Mouse (Mus musculus): ENCODE results near the gene Tenm4. TPM values are rescaled to one million over a fixed set of nuclear protein-coding genes. Genes with fewer than 3 reads are reported as not detected.

Gene Tenm4
- polyA plus RNA-seq, 1 experiment from 2014 or later, result 4.6 TPM

- 77% methylated on average over 5 of the region's 5 CpGs for WGBS
- no peak overlapping the region for H3K27ac ChIP-seq (ENCODE audit: low read depth, low read length)
Measured at GRCm38 (mm10) chr7:96909856-96910255, 738.8 kb downstream of the Tenm4 start.

GRCm38 (mm10) chr7:96910310-96910960 is 739.4 kb downstream of the Tenm4 start:
- no peak overlapping the region for H3K4me3 ChIP-seq (ENCODE audit: low read depth, low read length)
- 79% methylated on average over 12 of the region's 12 CpGs for WGBS

More at GRCm38 (mm10) chr7:96909856-96910255, 738.8 kb downstream of the Tenm4 start:
- no peaks in the 10 kb centered on the region for H3K36me3 ChIP-seq (ENCODE audit: control insufficient read depth, insufficient read depth)
- TF ChIP-seq CTCF (IDR thresholded peaks at IDR 0.05; ENCODE audit: low read depth), result no peak
- no peaks in the 10 kb centered on the region for H3K9me3 ChIP-seq (ENCODE audit: control insufficient read depth)
- no peak for ATAC-seq
- no peak overlapping the region for H3K4me3 ChIP-seq (ENCODE audit: low read depth, low read length)
- no peaks in the 10 kb centered on the region for H3K4me1 ChIP-seq (replicated peaks; ENCODE audit: control insufficient read depth, insufficient read depth, low read length)
- no peak overlapping the region for H3K9ac ChIP-seq (ENCODE audit: low read depth, low read length)
- H3K4me2 ChIP-seq (replicated peaks; ENCODE audit: low read depth), result no peak overlapping the region
- no peaks in the 10 kb centered on the region for H3K27me3 ChIP-seq (replicated peaks; ENCODE audit: control insufficient read depth, insufficient read depth, low read length)

GRCm38 (mm10) chr7:96914031-96914430 is 743.0 kb downstream of the Tenm4 start:
- ATAC-seq, result no peak
- peak; percentile 94 for TF ChIP-seq CTCF (IDR thresholded peaks at IDR 0.05; ENCODE audit: low read depth)
- no peak overlapping the region for H3K27ac ChIP-seq (ENCODE audit: low read depth, low read length)
- no peaks in the 10 kb centered on the region for H3K4me1 ChIP-seq (replicated peaks; ENCODE audit: control insufficient read depth, insufficient read depth, low read length)
- 4% methylated on average over 6 of the region's 6 CpGs for WGBS
- H3K27me3 ChIP-seq (replicated peaks; ENCODE audit: control insufficient read depth, insufficient read depth, low read length), result no peaks in the 10 kb centered on the region
- H3K9ac ChIP-seq (ENCODE audit: low read depth, low read length), result no peak overlapping the region
- no peak overlapping the region for H3K4me2 ChIP-seq (replicated peaks; ENCODE audit: low read depth)
- H3K9me3 ChIP-seq (ENCODE audit: control insufficient read depth), result no peaks in the 10 kb centered on the region
- no peak overlapping the region for H3K4me3 ChIP-seq (ENCODE audit: low read depth, low read length)
- no peaks in the 10 kb centered on the region for H3K36me3 ChIP-seq (ENCODE audit: control insufficient read depth, insufficient read depth)

More at GRCm38 (mm10) chr7:96910310-96910960, 739.4 kb downstream of the Tenm4 start:
- no peaks in the 10 kb centered on the region for H3K27me3 ChIP-seq (replicated peaks; ENCODE audit: control insufficient read depth, insufficient read depth, low read length)
- H3K9me3 ChIP-seq (ENCODE audit: control insufficient read depth), result no peaks in the 10 kb centered on the region
- H3K27ac ChIP-seq (ENCODE audit: low read depth, low read length), result no peak overlapping the region
- TF ChIP-seq CTCF (IDR thresholded peaks at IDR 0.05; ENCODE audit: low read depth), result no peak
- H3K36me3 ChIP-seq (ENCODE audit: control insufficient read depth, insufficient read depth), result no peaks in the 10 kb centered on the region
- H3K4me2 ChIP-seq (replicated peaks; ENCODE audit: low read depth), result no peak overlapping the region
- no peak overlapping the region for H3K9ac ChIP-seq (ENCODE audit: low read depth, low read length)
- ATAC-seq, result no peak
- no peaks in the 10 kb centered on the region for H3K4me1 ChIP-seq (replicated peaks; ENCODE audit: control insufficient read depth, insufficient read depth, low read length)

GRCm38 (mm10) chr7:96915452-96916105 is 744.5 kb downstream of the Tenm4 start:
- peak; percentile 93 for TF ChIP-seq CTCF (IDR thresholded peaks at IDR 0.05; ENCODE audit: low read depth)
- H3K4me3 ChIP-seq (ENCODE audit: low read depth, low read length), result no peak overlapping the region
- no peak overlapping the region for H3K9ac ChIP-seq (ENCODE audit: low read depth, low read length)
- no peaks in the 10 kb centered on the region for H3K36me3 ChIP-seq (ENCODE audit: control insufficient read depth, insufficient read depth)
- ATAC-seq, result no peak
- no peaks in the 10 kb centered on the region for H3K27me3 ChIP-seq (replicated peaks; ENCODE audit: control insufficient read depth, insufficient read depth, low read length)
- H3K4me2 ChIP-seq (replicated peaks; ENCODE audit: low read depth), result no peak overlapping the region
- no peaks in the 10 kb centered on the region for H3K9me3 ChIP-seq (ENCODE audit: control insufficient read depth)
- H3K27ac ChIP-seq (ENCODE audit: low read depth, low read length), result no peak overlapping the region
- no peaks in the 10 kb centered on the region for H3K4me1 ChIP-seq (replicated peaks; ENCODE audit: control insufficient read depth, insufficient read depth, low read length)
- 0% methylated on average over 2 of the region's 2 CpGs for WGBS

GRCm38 (mm10) chr7:96920447-96921095 is 749.5 kb downstream of the Tenm4 start:
- no peak for TF ChIP-seq CTCF (IDR thresholded peaks at IDR 0.05; ENCODE audit: low read depth)
- Histone ChIP-seq H3K27ac (ENCODE audit: low read depth, low read length) (no peak overlapping the region), H3K4me1 (replicated peaks; ENCODE audit: control insufficient read depth, insufficient read depth, low read length) (no peaks in the 10 kb centered on the region)

GRCm38 (mm10) chr7:96922927-96923326 is 751.9 kb downstream of the Tenm4 start:
- H3K36me3 ChIP-seq (ENCODE audit: control insufficient read depth, insufficient read depth), result no peaks in the 10 kb centered on the region

More at GRCm38 (mm10) chr7:96920447-96921095, 749.5 kb downstream of the Tenm4 start:
- H3K27me3 ChIP-seq (replicated peaks; ENCODE audit: control insufficient read depth, insufficient read depth, low read length), result no peaks in the 10 kb centered on the region
- no peak for ATAC-seq
- H3K9ac ChIP-seq (ENCODE audit: low read depth, low read length), result no peak overlapping the region
- WGBS, result 84% methylated on average over 7 of the region's 7 CpGs
- H3K4me3 ChIP-seq (ENCODE audit: low read depth, low read length), result no peak overlapping the region
- no peaks in the 10 kb centered on the region for H3K36me3 ChIP-seq (ENCODE audit: control insufficient read depth, insufficient read depth)
- no peak overlapping the region for H3K4me2 ChIP-seq (replicated peaks; ENCODE audit: low read depth)
- H3K9me3 ChIP-seq (ENCODE audit: control insufficient read depth), result no peaks in the 10 kb centered on the region

More at GRCm38 (mm10) chr7:96922927-96923326, 751.9 kb downstream of the Tenm4 start:
- H3K9ac ChIP-seq (ENCODE audit: low read depth, low read length), result no peak overlapping the region
- H3K4me3 ChIP-seq (ENCODE audit: low read depth, low read length), result no peak overlapping the region
- H3K9me3 ChIP-seq (ENCODE audit: control insufficient read depth), result no peaks in the 10 kb centered on the region
- H3K27me3 ChIP-seq (replicated peaks; ENCODE audit: control insufficient read depth, insufficient read depth, low read length), result no peaks in the 10 kb centered on the region
- no peak for TF ChIP-seq CTCF (IDR thresholded peaks at IDR 0.05; ENCODE audit: low read depth)
- H3K27ac ChIP-seq (ENCODE audit: low read depth, low read length), result no peak overlapping the region
- no peak for ATAC-seq
- WGBS, result 95% methylated on average over 2 of the region's 2 CpGs
- no peak overlapping the region for H3K4me2 ChIP-seq (replicated peaks; ENCODE audit: low read depth)
- H3K4me1 ChIP-seq (replicated peaks; ENCODE audit: control insufficient read depth, insufficient read depth, low read length), result no peaks in the 10 kb centered on the region
